Mouse (Mus musculus) limb, embryonic 11.5 days (tissue): ENCODE measurements around the gene Hirip3. TPM values are rescaled to one million over a fixed set of nuclear protein-coding genes. Genes with fewer than 3 reads are reported as not detected.

ENCODE experiments used
- ATAC-seq: fragments of 200-750 bp; cut with Nextera tagmentation; 2 replicates; pipeline ENCODE4 v1.8.0; 2017; ENCODE audit warnings: low read depth; ENCODE audit not compliant: insufficient number of reproducible peaks, low FRiP score, low TSS enrichment
- DNase-seq: peaks from one replicate; pipeline ENCODE4 v3.0.0-alpha.2; 2015; ENCODE audit warnings: low spot score
- H3K27ac ChIP-seq: fragments of 300-500 bp; sonication (generic); replicated peaks from 2 replicates; pipeline ENCODE4 v1.5.1; 2014; ENCODE audit warnings: low read depth, mild to moderate bottlenecking, low read length
- H3K27me3 ChIP-seq: fragments of 300-500 bp; sonication (generic); 2 replicates; pipeline ENCODE4 v1.6.1; 2014; ENCODE audit warnings: mild to moderate bottlenecking, low read length, mixed read lengths; ENCODE audit not compliant: control insufficient read depth, insufficient read depth
- H3K36me3 ChIP-seq: fragments of 300-500 bp; sonication (generic); 2 replicates; pipeline ENCODE4 v1.6.1; 2014; ENCODE audit warnings: mild to moderate bottlenecking, low read length, moderate library complexity, mixed read lengths; ENCODE audit not compliant: control insufficient read depth, insufficient read depth
- H3K4me1 ChIP-seq: fragments of 300-500 bp; sonication (generic); 2 replicates; pipeline ENCODE4 v1.6.1; 2014; ENCODE audit warnings: low read length, mixed read lengths; ENCODE audit not compliant: control insufficient read depth, insufficient read depth
- H3K4me2 ChIP-seq: fragments of 300-500 bp; sonication (generic); 2 replicates; pipeline ENCODE4 v1.6.1; 2014; ENCODE audit warnings: low read depth, mild to moderate bottlenecking, moderate library complexity; ENCODE audit not compliant: severe bottlenecking
- H3K4me3 ChIP-seq: fragments of 300-500 bp; sonication (generic); 2 replicates; pipeline ENCODE4 v1.5.1; 2014; ENCODE audit warnings: low read depth, low read length
- H3K9ac ChIP-seq: fragments of 300-500 bp; sonication (generic); 2 replicates; pipeline ENCODE4 v1.6.1; 2014; ENCODE audit warnings: mild to moderate bottlenecking, low read length
- H3K9me3 ChIP-seq: fragments of 300-500 bp; sonication (generic); 2 replicates; pipeline ENCODE4 v1.6.1; 2016; ENCODE audit warnings: low read length; ENCODE audit not compliant: control insufficient read depth
- WGBS: fragments of 180-500 bp; shearing (Covaris S2); extraction: QIAGEN DNeasy Blood & Tissue Kit; methylation state at CpG from one replicate; pipeline ENCODE4 v1.1.7; 2014; 5-methylcytosine and 5-hydroxymethylcytosine counted together
- polyA plus RNA-seq: library from polyadenylated mRNA; unstranded; fragments of >200 nt; fragmentation: Nextera tagmentation; extraction: Ambion mirVana; gene quantifications from 2 replicates; pipeline ENCODE4 v1.2.1, GENCODE M21; 2014

Gene Hirip3
- polyA plus RNA-seq, 1 experiment from 2014 or later: 25.9 TPM

DNA sequence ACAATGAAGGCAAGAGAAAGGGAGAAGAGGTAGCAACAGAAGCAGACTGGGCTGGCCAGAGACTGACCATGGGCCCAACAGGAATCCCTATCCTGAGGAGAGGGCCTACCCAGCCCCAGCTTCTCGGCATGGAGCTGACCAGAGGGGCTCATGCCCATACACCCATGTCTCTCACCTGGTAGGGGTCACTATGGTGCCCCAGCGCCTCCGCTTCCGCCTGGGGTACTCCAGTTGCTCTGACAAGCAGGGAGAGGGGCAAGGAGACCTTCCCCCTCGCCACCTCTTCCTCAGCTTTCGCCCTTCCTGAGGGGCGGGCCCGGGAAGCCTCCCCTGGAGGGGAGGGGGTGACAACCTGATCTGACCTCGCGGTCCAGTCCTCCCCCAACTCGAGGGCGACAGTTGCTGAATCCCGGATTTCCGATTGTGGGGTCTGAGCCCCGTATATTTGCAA lies 22.0 kb downstream of the Hirip3 start:
- peak; percentile 40 for DNase-seq
- peak overlapping the region; percentile 73 for H3K4me3 ChIP-seq
- peak overlapping the region; percentile 82 for H3K4me2 ChIP-seq
- no peak for ATAC-seq
- peaks cover 9% of the 10 kb centered on the region; the same call in 1 of the 2 replicates for H3K36me3 ChIP-seq
- H3K27ac ChIP-seq: no peak overlapping the region
- peaks cover 6% of the 10 kb centered on the region; the same call in 1 of the 2 replicates for H3K4me1 ChIP-seq
- H3K9ac ChIP-seq: peak overlapping the region; percentile 70
- no peaks in the 10 kb centered on the region for H3K27me3 ChIP-seq
- H3K9me3 ChIP-seq: no peaks in the 10 kb centered on the region
- 1% methylated on average over 15 of the region's 15 CpGs for WGBS

DNA sequence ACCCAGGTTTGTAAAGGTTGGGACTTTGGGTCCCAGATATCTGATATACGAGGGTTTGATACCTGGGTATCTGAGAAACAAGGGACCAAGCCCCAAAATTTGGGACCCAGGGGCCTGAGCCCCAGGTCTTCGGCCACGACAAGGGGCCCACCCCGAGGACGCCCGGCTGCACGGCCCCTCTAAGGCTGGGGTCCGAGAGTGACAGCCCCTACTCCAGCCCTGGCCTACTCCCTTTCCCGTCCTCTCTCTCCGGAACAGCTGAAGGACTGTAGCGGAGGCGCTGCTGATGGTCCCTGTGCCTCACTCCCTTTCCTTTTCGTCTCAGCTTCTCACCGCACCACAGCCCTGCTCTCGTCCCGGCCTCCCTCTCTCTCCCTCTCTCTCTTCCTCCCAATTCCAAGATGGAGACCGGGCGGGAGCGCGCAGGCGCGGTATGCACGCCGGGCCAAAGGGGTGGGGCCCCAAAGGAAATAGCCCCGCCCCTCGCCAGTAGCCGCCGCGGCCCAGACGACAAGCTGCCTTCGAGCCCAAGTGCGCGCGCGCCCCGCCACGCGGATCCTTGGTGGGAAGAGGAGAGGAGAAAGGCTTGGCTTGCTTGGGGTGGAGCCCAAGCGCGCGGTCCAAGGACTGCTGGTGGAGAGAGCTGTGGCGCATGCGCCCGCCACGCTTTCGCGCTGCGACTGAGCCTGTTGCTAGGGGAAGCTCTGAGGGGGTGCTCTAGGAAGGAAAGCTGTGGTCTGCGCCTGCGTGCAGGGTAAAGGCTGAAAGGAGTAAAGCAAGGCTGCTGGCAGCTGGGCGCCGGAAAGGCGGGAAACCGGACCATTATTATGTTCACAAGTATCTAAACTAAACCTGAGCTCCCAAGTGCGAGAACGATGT lies 22.8 kb downstream of the Hirip3 start, which contains the start of gene Taok2:
TSS of gene Taok2 (minus strand) at position 418 of the 879 bp plus-strand sequence.
- peak within 1 kb of the TSS; percentile 84 for H3K27ac ChIP-seq
- H3K27me3 ChIP-seq: no peaks in the 10 kb centered on the region
- H3K36me3 ChIP-seq: peaks cover 3% of the 10 kb centered on the region; the same call in 1 of the 2 replicates
- peak within 1 kb of the TSS; percentile 73 for H3K4me3 ChIP-seq
- peak; percentile 97 for ATAC-seq
- no peaks in the 10 kb centered on the region for H3K9me3 ChIP-seq
- peak within 1 kb of the TSS; percentile 70 for H3K9ac ChIP-seq
- H3K4me1 ChIP-seq: peaks cover 6% of the 10 kb centered on the region; the same call in 1 of the 2 replicates
- WGBS: under 1% methylated on average over 51 of the region's 56 CpGs
- H3K4me2 ChIP-seq: peak within 1 kb of the TSS; percentile 82
- peak; percentile 99 for DNase-seq

DNA sequence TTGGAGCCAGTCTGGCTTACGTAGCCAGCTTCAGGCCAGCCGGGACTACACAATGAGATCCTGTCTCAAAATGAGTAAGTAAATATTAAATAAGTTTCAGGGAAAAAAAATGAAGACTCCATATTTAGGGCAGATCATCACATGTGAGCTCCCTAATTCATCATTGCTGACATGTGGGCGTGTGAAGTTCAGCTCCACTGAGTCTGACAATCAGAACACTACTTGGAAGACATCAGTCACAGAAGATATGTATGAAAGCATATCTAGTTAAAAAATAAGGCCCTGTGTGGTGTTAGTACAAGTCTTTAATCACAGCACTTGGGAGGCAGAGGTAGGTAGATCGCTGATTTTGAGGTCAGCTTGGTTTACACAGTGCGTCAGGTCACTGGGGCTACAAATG lies 25.5 kb downstream of the Hirip3 start:
- Histone ChIP-seq H3K4me3 (no peak overlapping the region), H3K9me3 (no peaks in the 10 kb centered on the region), H3K9ac (no peak overlapping the region), H3K4me1 (peaks cover 2% of the 10 kb centered on the region; the same call in 1 of the 2 replicates), H3K27me3 (no peaks in the 10 kb centered on the region), H3K27ac (no peak overlapping the region), H3K4me2 (no peak overlapping the region), H3K36me3 (no peaks in the 10 kb centered on the region)
- ATAC-seq: no peak
- 87% methylated on average over 5 of the region's 5 CpGs for WGBS
- no peak for DNase-seq

- 51% methylated on average over 7 of the region's 7 CpGs for WGBS
- no peaks in the 10 kb centered on the region for H3K36me3 ChIP-seq
- DNase-seq: no peak
- H3K27me3 ChIP-seq: no peaks in the 10 kb centered on the region
- no peaks in the 10 kb centered on the region for H3K9me3 ChIP-seq
- no peak for ATAC-seq
- no peaks in the 10 kb centered on the region for H3K4me1 ChIP-seq
- no peak overlapping the region for H3K27ac ChIP-seq
- no peak overlapping the region for H3K4me3 ChIP-seq
- no peak overlapping the region for H3K4me2 ChIP-seq
- no peak overlapping the region for H3K9ac ChIP-seq
These were observed 27.1 kb downstream of the Hirip3 start for GRCm38 (mm10) chr7:126888852-126889251.

GRCm38 (mm10) chr7:126896912-126897311 lies 35.1 kb downstream of the Hirip3 start:
- Histone ChIP-seq H3K4me3 (no peak overlapping the region), H3K27me3 (no peaks in the 10 kb centered on the region), H3K9me3 (no peaks in the 10 kb centered on the region), H3K4me2 (no peak overlapping the region), H3K4me1 (no peaks in the 10 kb centered on the region; the same call in 1 of the 2 replicates), H3K9ac (no peak overlapping the region), H3K36me3 (no peaks in the 10 kb centered on the region), H3K27ac (no peak overlapping the region)
- ATAC-seq (no peak), DNase-seq (no peak)
- WGBS: 77% methylated on average over 5 of the region's 5 CpGs

- peak overlapping the region; percentile 62 for H3K4me2 ChIP-seq
- no peak overlapping the region for H3K27ac ChIP-seq
- H3K36me3 ChIP-seq: no peaks in the 10 kb centered on the region
- peak overlapping the region; percentile 50 for H3K4me3 ChIP-seq
- DNase-seq: no peak
- H3K27me3 ChIP-seq: no peaks in the 10 kb centered on the region
- H3K4me1 ChIP-seq: no peaks in the 10 kb centered on the region; the same call in 1 of the 2 replicates
- no peaks in the 10 kb centered on the region for H3K9me3 ChIP-seq
- no peak for ATAC-seq
- WGBS: 27% methylated on average over 16 of the region's 16 CpGs
- peak overlapping the region; percentile 61 for H3K9ac ChIP-seq
These were observed 35.8 kb downstream of the Hirip3 start for GRCm38 (mm10) chr7:126897390-126898101.

DNA sequence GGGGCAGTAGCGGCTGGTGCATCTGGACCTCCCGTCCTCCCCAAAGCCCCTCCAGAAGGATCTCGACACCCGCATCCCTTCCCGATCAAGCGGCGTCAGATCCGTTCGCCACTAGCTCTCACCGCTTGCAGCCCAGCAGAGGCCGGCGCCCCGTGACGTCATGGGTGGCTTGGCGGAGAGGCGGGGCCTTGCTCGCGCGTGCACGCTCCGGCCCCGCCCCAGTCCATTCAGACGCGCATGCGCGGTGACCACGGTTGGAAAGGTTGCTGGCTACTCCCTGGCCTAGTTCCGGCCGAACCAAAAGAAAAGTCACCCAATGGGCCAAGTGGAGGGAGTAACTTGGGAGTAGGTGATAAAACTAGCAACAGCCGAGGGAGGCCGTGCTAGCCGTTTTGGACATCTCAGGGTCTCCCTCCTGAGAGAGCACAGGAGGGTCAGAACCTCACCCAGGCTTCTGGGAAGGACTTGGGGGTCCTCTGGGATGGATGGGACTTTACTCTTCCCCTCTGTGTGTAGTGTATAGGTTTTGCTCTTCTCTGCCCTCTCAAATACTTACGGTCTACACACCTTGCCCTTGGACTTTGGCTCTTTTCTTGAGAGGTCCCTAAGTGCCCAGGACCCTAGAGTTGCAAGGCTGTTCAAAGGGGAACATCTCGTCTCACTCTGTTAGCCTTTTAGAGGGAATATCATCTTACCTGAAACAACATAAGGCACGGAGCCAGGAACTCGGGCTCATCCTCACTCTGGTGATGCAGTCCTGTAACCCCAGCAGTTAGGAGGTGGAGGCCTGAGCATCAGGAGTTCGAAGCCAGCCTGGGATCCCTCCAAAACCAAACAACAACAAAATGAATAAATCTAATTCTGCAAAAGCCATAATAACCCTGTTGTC lies 36.6 kb downstream of the Hirip3 start:
- no peaks in the 10 kb centered on the region; the same call in 1 of the 2 replicates for H3K4me1 ChIP-seq
- H3K9ac ChIP-seq: peak overlapping the region; percentile 61
- peak overlapping the region; percentile 62 for H3K4me2 ChIP-seq
- ATAC-seq: peak; percentile 87
- peak overlapping the region; percentile 50 for H3K4me3 ChIP-seq
- H3K27ac ChIP-seq: peak overlapping the region; percentile 33; the same call in 1 of the 2 replicates
- DNase-seq: peak; percentile 99
- H3K36me3 ChIP-seq: no peaks in the 10 kb centered on the region
- no peaks in the 10 kb centered on the region for H3K9me3 ChIP-seq
- WGBS: 12% methylated on average over 37 of the region's 37 CpGs
- H3K27me3 ChIP-seq: no peaks in the 10 kb centered on the region
